Mouse (Mus musculus) midbrain, embryonic 13.5 days (tissue): ENCODE data around the gene Frmd5. TPM values are rescaled to one million over a fixed set of nuclear protein-coding genes. Genes with fewer than 3 reads are reported as not detected.

Experiments
- ATAC-seq: fragments of 200-750 bp; cut with Nextera tagmentation; 2 replicates; pipeline ENCODE4 v1.8.0; 2017; ENCODE audit warnings: mild to moderate bottlenecking, moderate TSS enrichment, moderate library complexity
- H3K27ac ChIP-seq: fragments of 300-500 bp; sonication (generic); 2 replicates; pipeline ENCODE4 v1.5.1; 2015; ENCODE audit warnings: inconsistent platforms, mild to moderate bottlenecking, moderate library complexity
- H3K27me3 ChIP-seq: fragments of 300-500 bp; sonication (generic); 2 replicates; pipeline ENCODE4 v1.6.1; 2015; ENCODE audit warnings: mild to moderate bottlenecking, inconsistent platforms
- H3K36me3 ChIP-seq: fragments of 300-500 bp; sonication (generic); 2 replicates; pipeline ENCODE4 v1.6.1; 2015; ENCODE audit warnings: mild to moderate bottlenecking, inconsistent platforms
- H3K4me1 ChIP-seq: fragments of 300-500 bp; sonication (generic); replicated peaks from 2 replicates; pipeline ENCODE4 v1.6.1; 2015; ENCODE audit warnings: inconsistent platforms
- H3K4me2 ChIP-seq: fragments of 300-500 bp; sonication (generic); replicated peaks from 2 replicates; pipeline ENCODE4 v1.6.1; 2015; ENCODE audit warnings: moderate library complexity, mild to moderate bottlenecking, inconsistent platforms
- H3K4me3 ChIP-seq: fragments of 300-500 bp; sonication (generic); replicated peaks from 2 replicates; pipeline ENCODE4 v1.5.1; 2015; ENCODE audit warnings: mild to moderate bottlenecking, inconsistent platforms
- H3K9ac ChIP-seq: fragments of 300-500 bp; sonication (generic); replicated peaks from 2 replicates; pipeline ENCODE4 v1.6.1; 2015; ENCODE audit warnings: mild to moderate bottlenecking, inconsistent platforms
- H3K9me3 ChIP-seq: fragments of 300-500 bp; sonication (generic); 2 replicates; pipeline ENCODE4 v1.6.1; 2016; ENCODE audit warnings: mild to moderate bottlenecking, inconsistent platforms
- WGBS: fragments of 180-500 bp; shearing (Covaris S2); methylation state at CpG from one replicate; pipeline ENCODE4 v1.1.7; 2015; 5-methylcytosine and 5-hydroxymethylcytosine counted together
- polyA plus RNA-seq: library from polyadenylated mRNA; unstranded; fragments of >200 nt; fragmentation: Nextera tagmentation; extraction: Ambion mirVana; gene quantifications from 2 replicates; pipeline ENCODE4 v1.2.1, GENCODE M21; 2015

Gene Frmd5
- polyA plus RNA-seq, 1 experiment from 2014 or later = 31.6 TPM

DNA sequence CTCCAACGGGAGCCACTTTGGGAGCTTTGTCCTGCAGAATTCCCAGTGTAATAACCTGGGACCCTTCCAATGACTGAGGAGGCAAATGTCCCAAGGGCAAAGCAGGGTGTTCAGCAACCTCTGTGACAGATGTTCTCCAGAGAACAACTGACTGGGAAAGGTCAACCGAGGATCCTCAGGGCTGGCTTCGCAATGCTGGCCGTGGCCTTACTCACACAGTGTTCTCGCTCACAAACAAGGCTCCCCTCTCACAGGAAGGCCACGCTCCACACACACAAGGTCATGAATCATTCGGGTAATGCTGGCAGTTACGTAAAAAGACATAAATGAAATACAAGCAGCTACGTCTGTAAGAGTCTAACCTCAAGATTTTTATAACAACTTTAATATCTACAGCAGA lies 46.2 kb downstream of the Frmd5 start:
- H3K27ac ChIP-seq = no peak overlapping the region
- H3K4me1 ChIP-seq = peaks cover 8% of the 10 kb centered on the region; the same call in 1 of the 2 replicates
- H3K4me2 ChIP-seq = no peak overlapping the region
- no peak overlapping the region for H3K9ac ChIP-seq
- ATAC-seq = no peak
- H3K27me3 ChIP-seq = no peaks in the 10 kb centered on the region
- no peaks in the 10 kb centered on the region for H3K9me3 ChIP-seq
- 93% methylated on average over 9 of the region's 9 CpGs for WGBS
- H3K4me3 ChIP-seq = no peak overlapping the region
- H3K36me3 ChIP-seq = no peaks in the 10 kb centered on the region

DNA sequence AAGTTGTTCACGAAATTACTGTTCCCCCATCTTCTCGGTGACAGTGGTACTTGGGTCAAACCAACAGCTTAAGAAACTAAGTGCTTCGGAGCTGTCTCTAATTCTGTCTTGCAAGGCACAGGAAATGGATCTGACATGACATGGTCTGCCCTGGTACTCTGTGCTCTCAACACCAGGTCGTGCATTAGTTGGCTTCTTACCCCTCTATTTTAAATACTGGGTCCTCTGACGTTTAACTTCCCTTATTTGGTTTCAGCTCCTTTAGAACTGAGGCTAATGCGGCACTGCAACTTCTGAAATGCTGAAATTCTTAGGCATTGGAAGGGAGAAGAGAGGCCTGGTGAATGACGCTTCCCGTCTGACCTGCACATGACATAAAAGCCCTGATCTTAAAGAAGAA lies 48.6 kb downstream of the Frmd5 start:
- 88% methylated on average over 8 of the region's 8 CpGs for WGBS
- no peak overlapping the region for H3K9ac ChIP-seq
- no peak for ATAC-seq

DNA sequence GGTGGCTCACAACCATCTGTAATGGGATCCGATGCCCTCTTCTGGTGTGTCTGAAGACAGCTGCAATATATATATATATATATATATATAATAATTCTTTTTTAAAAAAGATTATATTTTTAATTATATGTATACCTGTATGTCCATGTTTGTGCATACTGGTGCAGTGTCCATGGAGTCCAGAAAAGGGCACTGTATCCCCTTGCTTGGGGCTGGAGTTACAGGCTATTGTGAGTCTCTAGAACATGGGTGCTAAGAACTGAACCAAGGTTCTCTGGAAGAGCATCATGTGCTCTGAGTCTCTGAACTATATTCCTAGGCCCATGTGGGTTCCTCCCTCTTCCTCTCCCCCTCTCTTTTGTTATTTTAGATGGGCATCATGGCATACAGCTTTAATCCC lies 50.6 kb downstream of the Frmd5 start:
- ATAC-seq = no peak
- no peaks in the 10 kb centered on the region for H3K9me3 ChIP-seq
- H3K36me3 ChIP-seq = no peaks in the 10 kb centered on the region
- H3K4me3 ChIP-seq = no peak overlapping the region
- H3K4me2 ChIP-seq = no peak overlapping the region
- no peak overlapping the region for H3K9ac ChIP-seq
- H3K4me1 ChIP-seq = peaks cover 13% of the 10 kb centered on the region
- H3K27ac ChIP-seq = no peak overlapping the region
- 96% methylated on average over 1 of the region's 1 CpGs for WGBS
- H3K27me3 ChIP-seq = no peaks in the 10 kb centered on the region

More for the DNA sequence above, 48.6 kb downstream of the Frmd5 start:
- H3K27ac ChIP-seq = no peak overlapping the region
- no peaks in the 10 kb centered on the region for H3K9me3 ChIP-seq
- no peaks in the 10 kb centered on the region for H3K27me3 ChIP-seq
- no peak overlapping the region for H3K4me3 ChIP-seq
- no peak overlapping the region for H3K4me2 ChIP-seq
- H3K4me1 ChIP-seq = peaks cover 13% of the 10 kb centered on the region
- H3K36me3 ChIP-seq = no peaks in the 10 kb centered on the region

DNA sequence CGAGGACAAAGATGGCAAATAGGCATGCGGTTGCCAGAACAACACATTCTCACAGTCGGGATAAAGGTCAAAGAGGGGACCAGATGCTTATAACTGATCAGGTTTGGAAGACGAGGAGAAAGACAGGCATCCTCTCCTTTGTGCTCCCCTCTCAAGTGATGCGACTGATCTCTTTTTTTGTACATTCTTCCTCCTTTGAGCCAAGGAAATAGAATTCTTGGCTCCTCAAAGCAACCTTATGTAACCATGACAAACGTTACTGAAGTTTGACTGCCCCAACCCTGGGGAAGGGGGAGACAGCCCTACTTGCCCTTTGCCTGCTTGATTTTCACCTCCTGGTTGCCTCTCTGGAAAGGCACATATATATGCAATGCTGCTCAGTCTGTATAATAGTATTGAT lies 51.8 kb downstream of the Frmd5 start:
- 13% methylated on average over 6 of the region's 6 CpGs for WGBS
- no peaks in the 10 kb centered on the region for H3K36me3 ChIP-seq
- H3K4me3 ChIP-seq = no peak overlapping the region
- peaks cover 13% of the 10 kb centered on the region for H3K4me1 ChIP-seq
- H3K27ac ChIP-seq = peak overlapping the region; percentile 10; the same call in 1 of the 2 replicates
- H3K4me2 ChIP-seq = no peak overlapping the region
- no peaks in the 10 kb centered on the region for H3K27me3 ChIP-seq
- no peaks in the 10 kb centered on the region for H3K9me3 ChIP-seq
- no peak; the same call in 1 of the 2 replicates for ATAC-seq
- H3K9ac ChIP-seq = no peak overlapping the region

DNA sequence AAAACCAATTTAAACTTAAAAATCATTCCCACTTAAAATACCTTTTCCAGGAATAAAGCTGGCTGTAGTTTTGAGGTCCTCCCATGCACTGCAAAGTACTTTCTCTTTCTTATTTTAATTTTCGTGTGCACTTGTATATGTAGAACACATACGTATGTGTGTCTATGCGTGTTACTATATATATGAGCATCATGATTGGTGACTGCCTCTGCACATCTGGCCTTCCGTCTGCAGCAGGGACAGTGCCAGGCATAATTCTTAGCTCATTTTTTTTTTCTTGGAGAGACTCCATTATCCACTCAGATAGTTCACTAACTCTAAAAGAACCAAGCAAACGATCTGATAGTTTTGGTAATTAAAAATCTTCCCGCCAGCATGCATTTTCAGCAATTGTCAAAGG lies 56.8 kb downstream of the Frmd5 start:
- Histone ChIP-seq H3K36me3 (no peaks in the 10 kb centered on the region), H3K9ac (no peak overlapping the region), H3K4me3 (no peak overlapping the region), H3K9me3 (no peaks in the 10 kb centered on the region), H3K4me1 (peaks cover 6% of the 10 kb centered on the region), H3K27me3 (no peaks in the 10 kb centered on the region), H3K4me2 (no peak overlapping the region), H3K27ac (no peak overlapping the region)
- ATAC-seq = no peak
- 90% methylated on average over 6 of the region's 6 CpGs for WGBS

DNA sequence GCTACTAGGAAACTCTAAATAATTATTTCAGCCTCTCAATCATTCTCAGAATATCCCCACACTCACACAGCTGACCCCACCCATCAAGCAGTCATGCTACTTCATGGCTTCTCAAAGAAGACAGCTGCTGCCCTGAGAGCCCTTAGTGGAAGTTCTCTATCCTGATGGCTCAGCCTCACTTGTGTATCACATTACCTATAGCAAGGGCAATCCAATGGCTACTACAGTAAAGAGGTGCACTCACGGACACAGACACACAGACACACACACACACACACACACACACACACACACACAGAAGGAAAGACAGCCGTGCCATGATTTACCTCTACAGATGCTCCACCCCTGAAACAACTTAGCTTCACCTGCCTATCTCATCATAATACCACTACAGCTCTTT lies 65.7 kb downstream of the Frmd5 start:
- WGBS = 98% methylated on average over 2 of the region's 2 CpGs
- no peaks in the 10 kb centered on the region for H3K4me1 ChIP-seq
- no peak overlapping the region for H3K4me3 ChIP-seq
- no peaks in the 10 kb centered on the region for H3K36me3 ChIP-seq
- no peaks in the 10 kb centered on the region for H3K9me3 ChIP-seq
- H3K4me2 ChIP-seq = no peak overlapping the region
- no peaks in the 10 kb centered on the region for H3K27me3 ChIP-seq
- no peak for ATAC-seq
- H3K27ac ChIP-seq = no peak overlapping the region
- no peak overlapping the region for H3K9ac ChIP-seq

DNA sequence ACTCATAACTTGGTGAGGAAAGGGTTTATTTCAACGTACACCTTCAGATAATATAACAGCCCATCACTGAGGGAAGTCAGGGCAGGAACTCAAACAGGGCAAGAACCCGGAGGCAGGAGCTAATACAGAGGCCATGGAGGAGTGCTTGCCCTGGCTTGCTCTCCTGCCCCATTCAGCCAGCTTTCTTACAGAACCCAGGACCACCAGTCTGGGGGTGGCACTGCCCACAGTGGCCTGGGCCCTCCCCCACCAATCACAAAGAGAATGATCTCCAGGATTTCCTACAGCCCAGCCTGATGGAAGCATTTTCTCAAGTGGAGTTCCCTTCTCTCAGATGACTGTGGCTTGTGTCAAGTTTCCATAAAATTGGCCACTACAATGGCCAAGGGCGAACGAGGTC lies 67.5 kb downstream of the Frmd5 start:
- no peaks in the 10 kb centered on the region for H3K4me1 ChIP-seq
- no peak overlapping the region for H3K9ac ChIP-seq
- no peak for ATAC-seq
- H3K4me3 ChIP-seq = no peak overlapping the region
- H3K27ac ChIP-seq = no peak overlapping the region
- WGBS = 95% methylated on average over 4 of the region's 4 CpGs
- no peaks in the 10 kb centered on the region for H3K27me3 ChIP-seq
- H3K36me3 ChIP-seq = no peaks in the 10 kb centered on the region
- no peak overlapping the region for H3K4me2 ChIP-seq
- no peaks in the 10 kb centered on the region for H3K9me3 ChIP-seq

DNA sequence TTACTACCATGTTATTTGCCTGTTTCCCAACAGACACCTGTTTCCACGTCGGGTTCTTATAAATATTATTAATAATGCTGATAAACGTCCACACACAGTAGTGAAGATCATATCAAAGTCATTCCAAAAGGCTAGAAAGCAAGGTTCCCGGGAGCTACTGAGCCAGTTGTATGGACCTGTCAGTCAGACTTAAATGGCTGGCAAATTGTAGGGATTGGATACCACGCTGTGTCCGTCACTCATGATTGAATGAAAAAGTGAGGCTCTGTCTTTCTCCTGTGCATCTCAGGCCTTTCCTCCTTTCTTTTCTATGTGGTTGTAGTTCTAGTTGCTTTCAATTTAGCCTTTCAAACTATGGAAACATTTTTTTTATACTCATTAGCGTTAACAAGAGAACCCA lies 73.5 kb downstream of the Frmd5 start:
- H3K9me3 ChIP-seq = no peaks in the 10 kb centered on the region

DNA sequence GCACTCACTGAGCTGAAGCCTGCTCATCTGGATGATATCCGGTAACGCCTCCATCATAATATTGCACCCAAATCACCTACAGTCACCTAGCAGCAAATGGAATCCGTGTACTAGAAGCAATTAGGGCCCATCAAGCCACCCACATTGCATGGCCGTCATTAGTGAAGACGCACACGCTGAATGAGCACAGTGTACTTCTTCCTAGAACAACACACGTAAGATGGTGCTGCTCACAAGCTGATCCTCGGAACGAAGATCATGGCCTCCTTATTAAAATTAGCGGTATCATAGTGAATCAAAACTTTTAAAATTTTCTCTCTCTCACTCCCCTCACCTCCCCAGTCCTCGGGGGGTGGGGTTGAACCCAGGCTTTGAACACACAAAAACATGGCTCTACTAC lies 76.4 kb downstream of the Frmd5 start:
- no peak for ATAC-seq
- Histone ChIP-seq H3K27me3 (no peaks in the 10 kb centered on the region), H3K36me3 (no peaks in the 10 kb centered on the region), H3K27ac (no peak overlapping the region), H3K9ac (no peak overlapping the region), H3K4me3 (no peak overlapping the region), H3K4me2 (no peak overlapping the region), H3K4me1 (0 out of 2 replicates have a peak, but pooled peaks cover 4% of the 10 kb centered on the region), H3K9me3 (no peaks in the 10 kb centered on the region)
- WGBS = 97% methylated on average over 11 of the region's 11 CpGs

More for the DNA sequence above, 73.5 kb downstream of the Frmd5 start:
- ATAC-seq = no peak
- Histone ChIP-seq H3K4me1 (0 out of 2 replicates have a peak, but pooled peaks cover 4% of the 10 kb centered on the region), H3K4me3 (no peak overlapping the region), H3K27me3 (no peaks in the 10 kb centered on the region), H3K4me2 (no peak overlapping the region), H3K36me3 (no peaks in the 10 kb centered on the region), H3K9ac (no peak overlapping the region), H3K27ac (no peak overlapping the region)
- WGBS = 46% methylated on average over 7 of the region's 7 CpGs

DNA sequence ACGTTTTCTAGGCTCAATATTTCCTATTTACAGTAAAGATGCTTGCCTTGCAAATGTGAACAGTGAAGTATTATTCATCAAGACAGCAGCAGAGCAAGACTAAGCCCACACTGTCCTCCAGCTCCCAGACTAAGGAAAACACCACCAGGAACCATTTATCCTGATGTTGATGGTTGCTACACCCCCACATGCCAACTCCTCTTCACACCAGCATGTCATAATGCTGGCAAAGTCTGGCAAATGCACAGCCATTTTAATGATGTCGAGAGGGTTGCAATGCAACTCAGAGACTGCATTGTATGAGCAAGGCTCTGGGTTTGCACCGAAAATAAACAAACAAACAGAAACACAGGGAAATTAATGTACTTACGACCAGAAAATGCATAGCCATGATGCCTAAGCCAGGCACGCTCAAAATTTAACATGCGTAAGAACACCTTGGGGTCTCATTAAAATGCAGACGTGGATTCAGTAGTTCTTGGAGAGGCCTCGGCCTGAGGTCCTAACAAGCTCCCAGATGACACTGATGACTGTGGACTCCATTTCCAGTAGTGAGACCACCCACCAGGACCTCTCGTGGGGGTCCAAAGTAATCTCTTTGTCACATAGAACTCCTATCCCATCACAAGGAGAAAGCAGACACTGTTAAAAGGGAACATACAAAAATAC lies 77.8 kb downstream of the Frmd5 start:
- H3K4me3 ChIP-seq = no peak overlapping the region
- H3K27me3 ChIP-seq = no peaks in the 10 kb centered on the region
- no peak overlapping the region for H3K27ac ChIP-seq
- 0 out of 2 replicates have a peak, but pooled peaks cover 4% of the 10 kb centered on the region for H3K4me1 ChIP-seq
- no peak overlapping the region for H3K9ac ChIP-seq
- H3K4me2 ChIP-seq = no peak overlapping the region
- no peak for ATAC-seq
- H3K9me3 ChIP-seq = no peaks in the 10 kb centered on the region
- WGBS = 70% methylated on average over 9 of the region's 9 CpGs
- no peaks in the 10 kb centered on the region for H3K36me3 ChIP-seq

DNA sequence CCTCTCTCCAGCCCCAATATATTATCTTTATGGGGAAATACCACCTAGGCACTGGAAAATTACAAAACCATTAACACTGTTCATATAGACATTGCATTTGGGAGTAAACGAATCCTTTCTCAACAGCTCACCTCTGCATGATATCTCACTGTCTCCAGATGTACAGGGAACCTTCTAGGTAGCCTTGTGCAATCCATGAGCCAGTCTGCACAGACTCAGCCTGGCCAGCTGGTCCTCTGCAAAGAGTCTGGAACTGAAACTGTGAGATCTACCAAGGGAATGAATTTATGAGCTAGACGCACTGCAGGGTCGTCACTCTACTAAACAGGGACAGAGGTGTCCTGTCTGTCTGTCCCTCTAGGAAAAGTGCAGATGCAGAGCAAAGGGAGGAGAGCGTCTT lies 82.0 kb downstream of the Frmd5 start:
- no peak for ATAC-seq
- no peak overlapping the region for H3K9ac ChIP-seq
- WGBS = 94% methylated on average over 4 of the region's 4 CpGs
- H3K4me1 ChIP-seq = 0 out of 2 replicates have a peak, but pooled peaks cover 4% of the 10 kb centered on the region
- H3K27me3 ChIP-seq = no peaks in the 10 kb centered on the region
- no peak overlapping the region for H3K4me2 ChIP-seq
- H3K9me3 ChIP-seq = peaks cover 4% of the 10 kb centered on the region
- no peak overlapping the region for H3K27ac ChIP-seq
- no peaks in the 10 kb centered on the region for H3K36me3 ChIP-seq
- H3K4me3 ChIP-seq = no peak overlapping the region

DNA sequence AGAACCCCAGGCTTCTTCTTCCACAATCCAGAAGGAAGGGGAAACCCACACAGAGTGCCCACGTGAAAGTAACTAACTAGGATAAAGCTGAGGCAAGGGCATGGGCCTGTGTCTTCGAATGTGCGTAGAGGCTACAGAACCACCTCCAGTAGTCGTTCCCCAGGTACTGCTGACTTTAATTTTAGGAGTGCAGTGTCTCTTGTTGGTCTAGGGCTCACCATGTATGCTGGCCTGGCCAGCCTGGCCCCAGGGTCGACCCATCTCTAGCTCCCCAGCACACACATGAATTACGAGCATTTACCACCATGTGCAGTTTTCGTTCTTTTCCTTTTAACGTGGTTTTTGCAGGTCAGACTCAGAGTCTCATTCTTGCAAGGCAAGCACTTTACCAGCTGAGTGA lies 83.1 kb downstream of the Frmd5 start:
- Histone ChIP-seq H3K27ac (no peak overlapping the region), H3K4me3 (no peak overlapping the region), H3K4me2 (no peak overlapping the region), H3K4me1 (peaks cover 5% of the 10 kb centered on the region), H3K9ac (no peak overlapping the region), H3K9me3 (peaks cover 4% of the 10 kb centered on the region), H3K36me3 (no peaks in the 10 kb centered on the region), H3K27me3 (no peaks in the 10 kb centered on the region)
- WGBS = 90% methylated on average over 8 of the region's 8 CpGs
- ATAC-seq = no peak

DNA sequence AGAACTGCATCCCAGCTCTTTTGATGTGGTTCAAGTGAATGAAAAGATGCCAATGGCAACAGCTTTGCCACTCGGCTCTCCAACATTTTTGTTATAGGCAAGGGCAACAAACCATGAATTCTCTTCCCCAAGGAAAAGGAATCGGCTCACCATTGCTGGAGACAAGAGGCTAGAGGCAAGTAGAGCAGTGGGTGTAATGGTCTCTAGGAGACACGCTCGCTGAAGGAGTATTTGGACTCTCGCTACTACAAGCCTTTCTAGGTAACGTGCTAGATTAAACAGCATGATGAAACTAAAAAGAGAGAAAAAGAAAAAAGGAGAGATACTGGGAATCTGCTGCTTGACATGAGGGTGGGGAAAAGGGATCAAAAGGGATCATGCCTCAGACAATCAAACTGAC lies 87.9 kb downstream of the Frmd5 start:
- Histone ChIP-seq H3K9ac (no peak overlapping the region), H3K27me3 (no peaks in the 10 kb centered on the region), H3K27ac (no peak overlapping the region), H3K4me2 (no peak overlapping the region), H3K36me3 (0 out of 2 replicates have a peak, but pooled peaks cover 4% of the 10 kb centered on the region), H3K9me3 (peaks cover 4% of the 10 kb centered on the region), H3K4me1 (peaks cover 24% of the 10 kb centered on the region), H3K4me3 (no peak overlapping the region)
- no peak for ATAC-seq
- 63% methylated on average over 6 of the region's 6 CpGs for WGBS
